In genomic region chr12:111427438-111428113, GRCm38 (mm10) we compare ENCODE assay signal across 16 mouse cellular contexts. TPM values are rescaled to one million over a fixed set of nuclear protein-coding genes. Genes with fewer than 3 reads are reported as not detected.
A peak's percentile ranks its signal among the peaks of the same experiment; 100 is the strongest.
DNase-seq lines count a peak whose midpoint lies in the region; ATAC-seq and TF ChIP-seq lines count a peak whose summit lies in the region.
"Had no signal": no experiment of that assay in that cellular context is flagged by ENCODE, and none has a peak within 500 bp of the region (broad histone marks: within the 10 kb centered on the region; RNA-seq: fewer than 3 reads in every experiment).

No protein-coding gene starts in this region.

- no peak overlapping the region for H3K27ac ChIP-seq in embryonic facial prominence, embryonic 14.5 days (replicated peaks; ENCODE audit: low read depth, low read length)
- no peak overlapping the region for H3K27ac ChIP-seq in embryonic facial prominence, embryonic 10.5 days (replicated peaks)
- no peak overlapping the region for H3K27ac ChIP-seq in kidney, postnatal 0 days
- no peak overlapping the region for H3K27ac ChIP-seq in CH12.LX (ENCODE audit: insufficient read depth, low read depth)
- H3K27ac ChIP-seq: forebrain, embryonic 15.5 days; hindbrain, embryonic 15.5 days; liver, embryonic 15.5 days had no signal

- no peaks in the 10 kb centered on the region for H3K36me3 ChIP-seq in embryonic facial prominence, embryonic 14.5 days (ENCODE audit: control insufficient read depth, insufficient read depth, low read length)
- no peaks in the 10 kb centered on the region for H3K36me3 ChIP-seq in embryonic facial prominence, embryonic 10.5 days (replicated peaks)
- H3K36me3 ChIP-seq in kidney, postnatal 0 days (ENCODE audit: insufficient read depth, low read length) = no peaks in the 10 kb centered on the region
- H3K36me3 ChIP-seq in CH12.LX (replicated peaks in 1 of 2; ENCODE audit: control insufficient read depth in 1 of 2, insufficient read depth in 1 of 2, low read length in 1 of 2) = no peaks in the 10 kb centered on the region
- H3K36me3 ChIP-seq: forebrain, embryonic 15.5 days; G1E; hindbrain, embryonic 15.5 days had no signal

- WGBS in embryonic facial prominence, embryonic 14.5 days = 36% methylated on average over 12 of the region's 12 CpGs
- WGBS in embryonic facial prominence, embryonic 10.5 days = 42% methylated on average over 12 of the region's 12 CpGs
- WGBS in kidney, postnatal 0 days = 42% methylated on average over 12 of the region's 12 CpGs

- no peak overlapping the region for H3K4me2 ChIP-seq in embryonic facial prominence, embryonic 14.5 days (ENCODE audit: low read depth, low read length)
- no peak overlapping the region for H3K4me2 ChIP-seq in kidney, postnatal 0 days (ENCODE audit: low read length)
- H3K4me2 ChIP-seq in CH12.LX (ENCODE audit: insufficient read depth, low read depth, poor library complexity, severe bottlenecking) = no peak overlapping the region
- H3K4me2 ChIP-seq: forebrain, embryonic 15.5 days; hindbrain, embryonic 15.5 days; liver, embryonic 15.5 days had no signal

- no peaks in the 10 kb centered on the region for H3K9me3 ChIP-seq in embryonic facial prominence, embryonic 14.5 days (ENCODE audit: control insufficient read depth, low read length)
- no peaks in the 10 kb centered on the region for H3K9me3 ChIP-seq in embryonic facial prominence, embryonic 10.5 days
- no peaks in the 10 kb centered on the region for H3K9me3 ChIP-seq in kidney, postnatal 0 days (replicated peaks; ENCODE audit: low read length)
- H3K9me3 ChIP-seq in CH12.LX (replicated peaks; ENCODE audit: low read length) = peaks cover 16% of the 10 kb centered on the region
- H3K9me3 ChIP-seq: forebrain, embryonic 15.5 days; hindbrain, embryonic 15.5 days; liver, embryonic 15.5 days had no signal

- TF ChIP-seq CTCF in kidney, postnatal 0 days (IDR thresholded peaks at IDR 0.05; ENCODE audit: low read depth) = peak; percentile 41
- no peak for TF ChIP-seq CTCF in CH12.LX (conservative IDR thresholded peaks at IDR 0.05 in 1 of 2, IDR thresholded peaks at IDR 0.05 in 1 of 2; ENCODE audit: low read depth in 2 of 2, low read length in 2 of 2)

- H3K27me3 ChIP-seq in embryonic facial prominence, embryonic 14.5 days (replicated peaks; ENCODE audit: control insufficient read depth, insufficient read depth, low read length) = peaks cover 64% of the 10 kb centered on the region
- peaks cover 100% of the 10 kb centered on the region for H3K27me3 ChIP-seq in embryonic facial prominence, embryonic 10.5 days (replicated peaks; ENCODE audit: low read depth, poor library complexity, severe bottlenecking)
- peaks cover 1% of the 10 kb centered on the region; the same call in 1 of the 2 replicates for H3K27me3 ChIP-seq in kidney, postnatal 0 days (ENCODE audit: insufficient read depth, low read length)
- peaks cover 66% of the 10 kb centered on the region for H3K27me3 ChIP-seq in CH12.LX (replicated peaks)

- peak; percentile 84 for DNase-seq in embryonic facial prominence, embryonic 14.5 days (ENCODE audit: low spot score)
- no peak for DNase-seq in embryonic facial prominence, embryonic 10.5 days (ENCODE audit: low spot score)
- DNase-seq in kidney, postnatal 0 days (ENCODE audit: low spot score) = peak; percentile 77
- no peak for DNase-seq in kidney, adult 9 months
- DNase-seq in CH12.LX (ENCODE audit: extremely low read depth) = no peak
- peak; percentile 75 to 82 for DNase-seq in kidney, postnatal 25 days
- no peak for DNase-seq in adrenal gland, adult 2 months
- no peak for DNase-seq in spleen, adult 12 weeks (ENCODE audit: low spot score)
- DNase-seq: cerebellum, adult 9-11 months; gastrocnemius, postnatal 36 days; right cerebral cortex, postnatal 4 days had no signal

- no peak for ATAC-seq in embryonic facial prominence, embryonic 14.5 days (ENCODE audit: low read depth)
- ATAC-seq in kidney, postnatal 0 days (replicated peaks; ENCODE audit: low FRiP score, low read depth) = no peak
- ATAC-seq: forebrain, embryonic 15.5 days had no signal

- TF ChIP-seq RAD21 in CH12.LX (IDR thresholded peaks at IDR 0.05; ENCODE audit: low read depth, low read length) = no peak

- TF ChIP-seq POLR2A in CH12.LX (IDR thresholded peaks at IDR 0.05; ENCODE audit: low read depth, low read length) = no peak

- in situ Hi-C loops in CH12.LX (cut with MboI; ENCODE audit: low pct_ligation_motif_present, low pct_unique_long_range_greater_than_20kb, low sequenced_read_pairs) = loop anchor here (5.0 kb wide), 1 partner anchor 35 kb away; no protein-coding TSS in a partner anchor

- peaks cover 40% of the 10 kb centered on the region for H3K4me1 ChIP-seq in embryonic facial prominence, embryonic 14.5 days (ENCODE audit: control insufficient read depth, insufficient read depth, low read length)
- peaks cover 81% of the 10 kb centered on the region for H3K4me1 ChIP-seq in embryonic facial prominence, embryonic 10.5 days
- H3K4me1 ChIP-seq in kidney, postnatal 0 days (replicated peaks; ENCODE audit: insufficient read depth, low read length) = peaks cover 34% of the 10 kb centered on the region
- peaks cover 7 to 42% of the 10 kb centered on the region in 2 experiments for H3K4me1 ChIP-seq in CH12.LX (ENCODE audit: control insufficient read depth in 1 of 2, insufficient read depth in 2 of 2)

- no peaks in the 10 kb centered on the region for H3K79me2 ChIP-seq in CH12.LX (replicated peaks; ENCODE audit: control insufficient read depth, extremely low read depth, insufficient read depth, poor library complexity, severe bottlenecking)

- H3K9ac ChIP-seq in embryonic facial prominence, embryonic 14.5 days (ENCODE audit: low read depth, low read length) = no peak overlapping the region
- H3K9ac ChIP-seq in kidney, postnatal 0 days (ENCODE audit: low read depth, low read length) = no peak overlapping the region
- no peak overlapping the region for H3K9ac ChIP-seq in CH12.LX (ENCODE audit: insufficient read depth, low read depth)
- H3K9ac ChIP-seq: forebrain, embryonic 15.5 days; hindbrain, embryonic 15.5 days; liver, embryonic 15.5 days had no signal

- no peak for TF ChIP-seq EP300 in CH12.LX (IDR thresholded peaks at IDR 0.05; ENCODE audit: low read length)

- no peak overlapping the region for H3K4me3 ChIP-seq in embryonic facial prominence, embryonic 14.5 days (ENCODE audit: low read depth, low read length)
- H3K4me3 ChIP-seq in embryonic facial prominence, embryonic 10.5 days = no peak overlapping the region
- H3K4me3 ChIP-seq in kidney, postnatal 0 days (replicated peaks; ENCODE audit: low read depth, low read length) = no peak overlapping the region
- H3K4me3 ChIP-seq in CH12.LX (replicated peaks in 1 of 3; ENCODE audit: low read depth in 2 of 3, low read length in 2 of 3, poor library complexity in 1 of 3) = no peak overlapping the region
- H3K4me3 ChIP-seq: forebrain, embryonic 15.5 days; hindbrain, embryonic 15.5 days; liver, embryonic 15.5 days had no signal

- dilution Hi-C loops in CH12.LX (cut with MboI; ENCODE audit: extremely low pct_ligation_motif_present, extremely low pct_unique_long_range_greater_than_20kb, low sequenced_read_pairs) = no loop called here

RNA-seq across cellular contexts. Expression of gene Exoc3l4, which starts 10.8 kb away (rescaled TPM):
- polyA plus RNA-seq in embryonic facial prominence, embryonic 14.5 days (2014; fragmentation: Nextera tagmentation; extraction: Ambion mirVana) = 8.7 and 9.4 TPM in 2 replicates
- 5.7 and 7.0 TPM in 2 replicates for polyA plus RNA-seq in embryonic facial prominence, embryonic 10.5 days (2016; fragmentation: Nextera tagmentation; extraction: Ambion mirVana)
- 25.4 and 25.9 TPM in 2 replicates for polyA plus RNA-seq in kidney, postnatal 0 days (2015; fragmentation: Nextera tagmentation; extraction: Ambion mirVana)
- total RNA-seq in CH12.LX (2012; rRNA removed) (0.29 and 0.85 TPM in 2 replicates), CH12.LX (2014; rRNA removed) (0.80 and 1.2 TPM in 2 replicates)
- 0.56 and 0.81 TPM in 2 replicates for polyA plus RNA-seq in CH12.LX (2012; ENCODE audit: insufficient read length, low read depth)
- 1 to 10 TPM; 4.7 to 7.7 TPM for total RNA-seq in adrenal gland, adult 2 months (2021)
- 12.7 and 13.9 TPM in 2 replicates for polyA plus RNA-seq in adrenal gland, adult 2 months (2012; rRNA removed)
- polyA plus RNA-seq: G1E had no signal

RNA-seq across cellular contexts. Expression of gene Tnfaip2, which starts 14.7 kb away (rescaled TPM):
- 9.8 and 11.7 TPM in 2 replicates for polyA plus RNA-seq in embryonic facial prominence, embryonic 14.5 days (2014; fragmentation: Nextera tagmentation; extraction: Ambion mirVana)
- polyA plus RNA-seq in embryonic facial prominence, embryonic 10.5 days (2016; fragmentation: Nextera tagmentation; extraction: Ambion mirVana) = 3.9 and 4.0 TPM in 2 replicates
- polyA plus RNA-seq in kidney, postnatal 0 days (2015; fragmentation: Nextera tagmentation; extraction: Ambion mirVana) = 34.8 and 46.7 TPM in 2 replicates
- total RNA-seq in CH12.LX (2012; rRNA removed) = 0.93 and 1.0 TPM in 2 replicates
- total RNA-seq in CH12.LX (2014; rRNA removed) = 0.65 and 1.4 TPM in 2 replicates
- 2.5 and 2.6 TPM in 2 replicates for polyA plus RNA-seq in CH12.LX (2012; ENCODE audit: insufficient read length, low read depth)
- total RNA-seq in adrenal gland, adult 2 months (2021) = 10 to 100 TPM; 12.2 to 19.5 TPM
- 15.8 and 22.7 TPM in 2 replicates for polyA plus RNA-seq in adrenal gland, adult 2 months (2012; rRNA removed)

RNA-seq across cellular contexts. Expression of gene Lbhd2, which starts 21.0 kb away (rescaled TPM):
- polyA plus RNA-seq in embryonic facial prominence, embryonic 14.5 days (2014; fragmentation: Nextera tagmentation; extraction: Ambion mirVana) = 5.5 and 5.8 TPM in 2 replicates
- polyA plus RNA-seq in embryonic facial prominence, embryonic 10.5 days (2016; fragmentation: Nextera tagmentation; extraction: Ambion mirVana) = not detected in 2 replicates
- polyA plus RNA-seq in kidney, postnatal 0 days (2015; fragmentation: Nextera tagmentation; extraction: Ambion mirVana) = 12.6 and 14.3 TPM in 2 replicates
- total RNA-seq in CH12.LX (2012; rRNA removed) = not detected in 2 replicates
- not detected in 2 replicates for total RNA-seq in CH12.LX (2014; rRNA removed)
- not detected in 2 replicates for polyA plus RNA-seq in CH12.LX (2012; ENCODE audit: insufficient read length, low read depth)
- under 1 TPM; 0.46 to 0.48 TPM for total RNA-seq in adrenal gland, adult 2 months (2021)
- polyA plus RNA-seq in adrenal gland, adult 2 months (2012; rRNA removed) = 0.17 and 0.30 TPM in 2 replicates
- total RNA-seq: G1E; gastrocnemius, postnatal 36 days had no signal
- polyA plus RNA-seq: embryonic facial prominence, embryonic 11.5 days; G1E; liver, embryonic 15.5 days had no signal

RNA-seq across cellular contexts. Expression of gene Cdc42bpb, which starts 50.1 kb away (rescaled TPM):
- polyA plus RNA-seq in embryonic facial prominence, embryonic 14.5 days (2014; fragmentation: Nextera tagmentation; extraction: Ambion mirVana) = 37.7 and 41.5 TPM in 2 replicates
- 32.6 and 32.7 TPM in 2 replicates for polyA plus RNA-seq in embryonic facial prominence, embryonic 10.5 days (2016; fragmentation: Nextera tagmentation; extraction: Ambion mirVana)
- 27.7 and 31.6 TPM in 2 replicates for polyA plus RNA-seq in kidney, postnatal 0 days (2015; fragmentation: Nextera tagmentation; extraction: Ambion mirVana)
- total RNA-seq in CH12.LX (2012; rRNA removed) (20.6 and 25.4 TPM in 2 replicates), CH12.LX (2014; rRNA removed) (12.9 and 16.7 TPM in 2 replicates)
- 22.9 and 29.7 TPM in 2 replicates for polyA plus RNA-seq in CH12.LX (2012; ENCODE audit: insufficient read length, low read depth)
- total RNA-seq in adrenal gland, adult 2 months (2021) = 100 to 1,000 TPM; 119 to 120 TPM
- polyA plus RNA-seq in adrenal gland, adult 2 months (2012; rRNA removed) = 339 and 354 TPM in 2 replicates
- total RNA-seq: G1E had no signal
- polyA plus RNA-seq: G1E had no signal

RNA-seq across cellular contexts. Expression of gene Gm266, which starts 58.0 kb away (rescaled TPM):
- polyA plus RNA-seq in embryonic facial prominence, embryonic 14.5 days (2014; fragmentation: Nextera tagmentation; extraction: Ambion mirVana) = 24.4 and 25.3 TPM in 2 replicates
- polyA plus RNA-seq in embryonic facial prominence, embryonic 10.5 days (2016; fragmentation: Nextera tagmentation; extraction: Ambion mirVana) = 15.7 and 19.8 TPM in 2 replicates
- polyA plus RNA-seq in kidney, postnatal 0 days (2015; fragmentation: Nextera tagmentation; extraction: Ambion mirVana) = 97.1 and 109 TPM in 2 replicates
- total RNA-seq in CH12.LX (2012; rRNA removed) (not detected in 2 replicates), CH12.LX (2014; rRNA removed) (not detected in 2 replicates)
- not detected in 2 replicates for polyA plus RNA-seq in CH12.LX (2012; ENCODE audit: insufficient read length, low read depth)
- total RNA-seq in adrenal gland, adult 2 months (2021) = under 1 TPM in 1 of 2 experiments, not detected in 1; 0.23 TPM
- 0.10 and 1.2 TPM in 2 replicates for polyA plus RNA-seq in adrenal gland, adult 2 months (2012; rRNA removed)
- polyA plus RNA-seq: G1E had no signal

Comparison
In these comparisons a context has a peak if more than half of its experiments do, and no peak if none do; other contexts are left out.
1. DNase-seq: peak in embryonic facial prominence, embryonic 14.5 days (single experiment), kidney, postnatal 0 days (single experiment) and kidney, postnatal 25 days (2 of 2); none in embryonic facial prominence, embryonic 10.5 days (single experiment), kidney, adult 9 months (single experiment), CH12.LX (single experiment), adrenal gland, adult 2 months (single experiment) and spleen, adult 12 weeks (single experiment).